Mouse (Mus musculus) liver, adult (tissue): Measurements from ENCODE around the gene Zfp639.

Source experiments
- GATA4 ChIP-seq: IDR thresholded peaks from 2 replicates; pipeline ENCODE4 v1.6.1; 2014; ENCODE audit warnings: mild to moderate bottlenecking, low read length; ENCODE audit not compliant: insufficient replicate concordance

Gene Zfp639

GRCm38 (mm10) chr3:32495088-32495770 is 14.8 kb upstream of the Zfp639 start:
- no peak for TF ChIP-seq GATA4

GRCm38 (mm10) chr3:32495856-32496710 is 14.0 kb upstream of the Zfp639 start:
- TF ChIP-seq GATA4 = no peak

GRCm38 (mm10) chr3:32496711-32497070 is 13.4 kb upstream of the Zfp639 start:
- TF ChIP-seq GATA4 = no peak

GRCm38 (mm10) chr3:32500346-32500745 is 9.7 kb upstream of the Zfp639 start:
- TF ChIP-seq GATA4 = no peak

- TF ChIP-seq GATA4 = no peak
Measured at GRCm38 (mm10) chr3:32505841-32506240, 4.2 kb upstream of the Zfp639 start.

- no peak for TF ChIP-seq GATA4
Measured at GRCm38 (mm10) chr3:32506366-32507225, 3.5 kb upstream of the Zfp639 start.

- no peak for TF ChIP-seq GATA4
Measured at GRCm38 (mm10) chr3:32508666-32509324, 1.3 kb upstream of the Zfp639 start.

- no peak for TF ChIP-seq GATA4
Measured at GRCm38 (mm10) chr3:32510375-32511190, 524 bp downstream of the Zfp639 start.

GRCm38 (mm10) chr3:32511191-32511550 is 1.1 kb downstream of the Zfp639 start:
- no peak for TF ChIP-seq GATA4

- TF ChIP-seq GATA4 = no peak
Measured at GRCm38 (mm10) chr3:32512686-32513284, 2.7 kb downstream of the Zfp639 start.

- TF ChIP-seq GATA4 = no peak
Measured at GRCm38 (mm10) chr3:32513528-32513927, 3.5 kb downstream of the Zfp639 start.

GRCm38 (mm10) chr3:32527181-32527580 is 17.1 kb downstream of the Zfp639 start:
- no peak for TF ChIP-seq GATA4

GRCm38 (mm10) chr3:32529303-32529898 is 19.3 kb downstream of the Zfp639 start, which contains the start of gene Mfn1:
Gene Mfn1, plus strand, starts transcription at chr3:32529465.
- TF ChIP-seq GATA4 = peak; percentile 10; the same call in 1 of the 2 replicates

- TF ChIP-seq GATA4 = no peak
Measured at GRCm38 (mm10) chr3:32530041-32530440, 20.0 kb downstream of the Zfp639 start.

- no peak for TF ChIP-seq GATA4
Measured at GRCm38 (mm10) chr3:32535692-32536091, 25.6 kb downstream of the Zfp639 start.
